Mouse (Mus musculus) layer of hippocampus, postnatal 14 days (tissue): ENCODE data around the gene Gng12. TPM values are rescaled to one million over a fixed set of nuclear protein-coding genes. Genes with fewer than 3 reads are reported as not detected.
"Not testable (repeated sequence)": the region's sequence is repeated elsewhere in the genome, so short reads cannot be mapped to it uniquely, and the experiment has no call there.

ENCODE experiments used
- DNase-seq, 2 experiments: peaks; one replicate each; pipeline ENCODE4 v3.0.0; 2021 to 2022; ENCODE audit warnings: low spot score in 2 of 2, mixed read lengths in 1 of 2
- total RNA-seq, 2 experiments: library from RNA; stranded (reverse); gene quantifications; 2 replicates each; pipeline ENCODE4 v1.2.3; 2021

The Gng12 gene
- total RNA-seq, 2 experiments from 2014 or later = 104 to 117 TPM

DNA sequence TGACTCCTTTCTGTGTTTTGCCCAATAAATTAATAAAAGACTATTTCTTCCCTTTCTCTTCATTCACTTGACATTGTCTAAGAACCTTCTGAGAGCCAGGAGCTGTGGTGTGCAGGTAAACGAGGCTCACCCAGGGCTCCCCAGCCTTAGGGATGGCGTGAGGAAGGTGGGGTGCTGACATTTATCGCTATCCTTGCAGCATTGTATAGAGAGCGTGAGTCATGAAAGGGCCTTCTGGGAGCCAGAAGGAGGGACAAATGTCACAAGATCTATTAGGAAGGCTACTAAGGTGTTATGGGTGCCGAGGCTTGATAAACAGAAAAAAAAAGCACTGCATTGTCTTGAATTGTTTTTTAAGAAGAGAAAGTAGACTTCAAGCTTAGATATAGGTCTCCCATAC lies 125.1 kb downstream of the Gng12 start:
- no peak for DNase-seq

GRCm38 (mm10) chr6:67023729-67024128 lies 127.5 kb downstream of the Gng12 start:
- DNase-seq = no peak

GRCm38 (mm10) chr6:67026661-67027060 lies 130.5 kb downstream of the Gng12 start:
- DNase-seq = no peak

GRCm38 (mm10) chr6:67027438-67028142 lies 131.4 kb downstream of the Gng12 start:
- no peak for DNase-seq

- DNase-seq = no peak
Observed at GRCm38 (mm10) chr6:67029312-67029950, 133.2 kb downstream of the Gng12 start.

DNA sequence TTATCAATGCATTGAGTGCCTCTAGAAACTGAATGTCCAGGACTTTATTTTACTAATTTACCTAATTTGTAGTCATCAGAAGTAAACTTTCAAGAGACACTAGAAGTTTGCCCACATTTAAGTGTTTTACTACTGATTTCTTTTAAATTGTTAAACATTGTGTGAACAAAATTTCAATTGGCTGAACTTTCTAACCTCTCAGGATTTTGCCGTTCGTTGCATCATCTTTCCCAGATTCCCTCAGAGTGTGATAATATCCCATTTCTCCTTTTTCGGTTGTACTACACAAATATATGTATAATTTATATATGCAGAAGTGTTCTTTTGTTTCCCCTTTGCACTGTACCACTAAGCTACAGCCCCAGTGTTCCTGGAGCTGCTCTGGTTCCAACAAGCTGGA lies 133.8 kb downstream of the Gng12 start:
- no peak for DNase-seq

- DNase-seq = no peak
Observed at GRCm38 (mm10) chr6:67030416-67030815, 134.2 kb downstream of the Gng12 start.

GRCm38 (mm10) chr6:67030846-67031245 lies 134.6 kb downstream of the Gng12 start:
- no peak for DNase-seq

GRCm38 (mm10) chr6:67032551-67032950 lies 136.4 kb downstream of the Gng12 start:
- not testable (repeated sequence) for DNase-seq

DNA sequence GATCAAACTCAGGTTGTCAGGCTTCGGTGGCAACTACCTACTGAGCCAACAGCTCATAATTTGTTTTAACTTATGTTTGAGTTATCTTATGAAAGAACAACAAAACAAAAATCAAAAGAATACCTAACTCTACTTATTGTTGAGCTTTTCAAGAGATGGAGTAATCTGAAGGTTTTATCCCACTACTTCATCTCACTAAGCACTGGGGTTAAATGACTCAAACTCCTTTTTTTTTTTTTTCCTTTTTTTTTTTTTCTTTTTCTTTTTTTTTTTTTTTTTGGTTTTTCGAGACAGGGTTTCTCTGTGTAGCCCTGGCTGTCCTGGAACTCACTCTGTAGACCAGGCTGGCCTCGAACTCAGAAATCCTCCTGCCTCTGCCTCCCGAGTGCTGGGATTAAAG lies 136.8 kb downstream of the Gng12 start:
- not testable (repeated sequence) for DNase-seq

GRCm38 (mm10) chr6:67033604-67034003 lies 137.4 kb downstream of the Gng12 start:
- DNase-seq = no peak

GRCm38 (mm10) chr6:67034331-67035130 lies 138.3 kb downstream of the Gng12 start:
- no peak for DNase-seq

GRCm38 (mm10) chr6:67035388-67036299 lies 139.4 kb downstream of the Gng12 start:
- no peak for DNase-seq

- DNase-seq = peak; percentile 73 to 80
Observed at GRCm38 (mm10) chr6:67036356-67036811, 140.2 kb downstream of the Gng12 start.

- DNase-seq = peak; percentile 89 to 95
Observed at GRCm38 (mm10) chr6:67036837-67037628, 140.8 kb downstream of the Gng12 start, which contains the start of gene Gadd45a. Gadd45a (minus strand) TSS chr6:67037457.

- no peak for DNase-seq
Observed at GRCm38 (mm10) chr6:67038964-67039363, 142.8 kb downstream of the Gng12 start.

- no peak for DNase-seq
Observed at GRCm38 (mm10) chr6:67040904-67041410, 144.8 kb downstream of the Gng12 start.

- DNase-seq = no peak
Observed at GRCm38 (mm10) chr6:67045424-67045823, 149.2 kb downstream of the Gng12 start.

DNA sequence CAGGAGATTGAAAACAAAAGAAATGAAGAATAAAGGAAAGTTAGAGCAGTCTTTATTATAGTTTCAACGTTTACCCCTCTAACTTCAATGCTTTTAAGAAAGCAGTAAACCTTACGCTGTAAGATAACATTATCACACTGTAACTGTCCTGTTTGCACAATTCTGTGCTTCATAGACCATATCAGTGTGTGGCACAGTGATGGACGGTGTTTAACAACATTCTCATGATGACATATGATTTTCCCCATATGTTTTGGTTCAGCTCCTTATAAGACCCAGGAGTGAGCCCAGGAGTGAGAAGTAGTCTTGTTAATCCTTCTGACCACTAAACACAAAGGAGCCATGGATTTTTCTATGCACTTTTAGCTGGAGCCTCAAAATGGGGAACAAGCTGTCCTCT lies 150.7 kb downstream of the Gng12 start:
- no peak for DNase-seq
